15 mouse cellular contexts compared by ENCODE assay signal in the genomic region with DNA sequence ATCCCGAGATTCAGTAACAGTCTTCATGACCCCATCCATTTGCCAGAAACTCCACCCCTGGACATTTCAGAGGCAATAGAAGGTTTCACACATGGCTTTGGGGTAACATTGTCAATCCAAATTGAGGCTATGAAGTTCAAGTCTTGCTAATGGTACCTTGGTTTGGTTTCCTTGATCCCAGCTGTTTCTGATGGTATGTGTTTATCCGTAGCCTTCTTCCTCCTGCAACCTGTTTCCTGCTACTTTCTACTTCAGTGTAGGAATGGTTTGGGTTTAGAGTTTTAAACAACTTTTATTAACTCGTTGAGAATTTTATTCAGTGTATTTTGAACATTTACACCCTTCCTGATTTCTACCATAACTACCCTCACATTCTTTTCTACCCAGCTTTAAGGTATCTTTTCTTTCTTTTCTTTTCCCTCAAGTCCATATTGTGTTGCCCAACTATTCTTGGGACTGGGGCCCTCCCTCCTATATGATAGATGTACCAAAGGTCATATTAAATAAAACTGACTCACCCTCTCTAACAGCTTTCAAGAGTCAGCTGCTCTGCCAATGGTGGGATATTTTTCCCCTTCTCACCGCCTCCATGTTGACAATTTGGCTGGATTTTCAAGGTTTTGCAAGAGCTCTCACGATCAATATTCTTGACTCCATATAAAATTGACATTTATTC.
"Had no signal": no experiment of that assay in that cellular context is flagged by ENCODE, and none has a peak within 500 bp of the region (broad histone marks: within the 10 kb centered on the region; RNA-seq: fewer than 3 reads in every experiment).

No protein-coding gene starts in this region.

- DNase-seq: retina, postnatal 1 day; right cerebral cortex, adult 18-20 months; right cerebral cortex, postnatal 14 days; right cerebral cortex, postnatal 25 days; right cerebral cortex, postnatal 4 days; spleen, adult 18-20 months; thymus, adult 18-20 months; thymus, adult 2 months; thymus, postnatal 25 days; thymus, postnatal 36 days; thymus, postnatal 4 days had no signal

- H3K9me3 ChIP-seq: neural tube, embryonic 13.5 days; neural tube, embryonic 15.5 days; stomach, embryonic 15.5 days had no signal

- H3K4me3 ChIP-seq: neural tube, embryonic 13.5 days; neural tube, embryonic 15.5 days; stomach, embryonic 15.5 days had no signal

- H3K36me3 ChIP-seq: neural tube, embryonic 13.5 days; neural tube, embryonic 15.5 days; stomach, embryonic 15.5 days had no signal

- H3K4me2 ChIP-seq: neural tube, embryonic 13.5 days; neural tube, embryonic 15.5 days; stomach, embryonic 15.5 days had no signal

- H3K27ac ChIP-seq: neural tube, embryonic 13.5 days; neural tube, embryonic 15.5 days; stomach, embryonic 15.5 days; stomach, postnatal 0 days had no signal

- H3K27me3 ChIP-seq: neural tube, embryonic 13.5 days; neural tube, embryonic 15.5 days; stomach, embryonic 15.5 days had no signal

- H3K9ac ChIP-seq: neural tube, embryonic 13.5 days; neural tube, embryonic 15.5 days; stomach, embryonic 15.5 days had no signal

- H3K4me1 ChIP-seq: neural tube, embryonic 15.5 days; stomach, embryonic 15.5 days had no signal
